Mouse (Mus musculus) heart, postnatal 0 days (tissue): ENCODE measurements around the gene Psmg3. TPM values are rescaled to one million over a fixed set of nuclear protein-coding genes. Genes with fewer than 3 reads are reported as not detected.

Source experiments
- ATAC-seq: fragments of 200-750 bp; cut with Nextera tagmentation; 2 replicates; pipeline ENCODE4 v1.8.0; 2017; ENCODE audit warnings: low read depth, moderate number of reproducible peaks, moderate library complexity; ENCODE audit not compliant: insufficient read depth
- DNase-seq: peaks from one replicate; pipeline ENCODE4 v3.0.0-alpha.2; 2016; ENCODE audit warnings: low spot score
- H3K27ac ChIP-seq: fragments of 300-500 bp; sonication (generic); 2 replicates; pipeline ENCODE4 v1.5.1; 2014; ENCODE audit warnings: low read depth, mild to moderate bottlenecking
- H3K27me3 ChIP-seq: fragments of 300-500 bp; sonication (generic); 2 replicates; pipeline ENCODE4 v1.6.1; 2014; ENCODE audit warnings: low read length, mixed read lengths; ENCODE audit not compliant: control insufficient read depth, insufficient read depth
- H3K36me3 ChIP-seq: fragments of 300-500 bp; sonication (generic); replicated peaks from 2 replicates; pipeline ENCODE4 v1.6.1; 2014; ENCODE audit warnings: low read length, mixed read lengths; ENCODE audit not compliant: control insufficient read depth, insufficient read depth
- H3K4me1 ChIP-seq: fragments of 300-500 bp; sonication (generic); 2 replicates; pipeline ENCODE4 v1.6.1; 2014; ENCODE audit warnings: antibody characterized with exemption; ENCODE audit not compliant: control insufficient read depth, insufficient read depth
- H3K4me2 ChIP-seq: fragments of 300-500 bp; sonication (generic); 2 replicates; pipeline ENCODE4 v1.6.1; 2014; ENCODE audit warnings: low read depth, mild to moderate bottlenecking, low read length, moderate library complexity
- H3K4me3 ChIP-seq: fragments of 300-500 bp; sonication (generic); 2 replicates; pipeline ENCODE4 v1.5.1; 2014; ENCODE audit warnings: low read depth, low read length
- H3K9ac ChIP-seq: fragments of 300-500 bp; sonication (generic); replicated peaks from 2 replicates; pipeline ENCODE4 v1.6.1; 2014; ENCODE audit warnings: low read depth, low read length, mixed read lengths
- H3K9me3 ChIP-seq: fragments of 300-500 bp; sonication (generic); replicated peaks from 2 replicates; pipeline ENCODE4 v1.6.1; 2016; ENCODE audit warnings: low read length; ENCODE audit not compliant: control insufficient read depth
- CTCF ChIP-seq: IDR thresholded peaks from 2 replicates; pipeline ENCODE4 v1.5.1; 2016; ENCODE audit warnings: antibody characterized with exemption, control low read depth, low read depth
- EP300 ChIP-seq: IDR thresholded peaks from 2 replicates; pipeline ENCODE4 v1.6.1; 2016; ENCODE audit warnings: antibody characterized with exemption, low read depth
- WGBS: fragments of 180-500 bp; shearing (Covaris S2); extraction: QIAGEN DNeasy Blood & Tissue Kit; methylation state at CpG from one replicate; pipeline ENCODE4 v1.1.7; 2014; 5-methylcytosine and 5-hydroxymethylcytosine counted together
- polyA plus RNA-seq: library from polyadenylated mRNA; unstranded; fragments of >200 nt; fragmentation: Nextera tagmentation; extraction: Ambion mirVana; gene quantifications from 2 replicates; pipeline ENCODE4 v1.2.1, GENCODE M21; 2015
- total RNA-seq: library from RNA; depleted of rRNA; stranded (reverse); fragments of >200 nt; gene quantifications from 2 replicates; pipeline ENCODE4 v1.2.3, GENCODE M21; 2014; ENCODE audit warnings: low replicate concordance

Gene Psmg3
- total and polyA plus RNA-seq, 2 experiments from 2014 or later, result 33.9 to 43.2 TPM

GRCm38 (mm10) chr5:139794938-139795337 lies 31.7 kb downstream of the Psmg3 start:
- ATAC-seq, result 0 out of 2 replicates have a peak, but pooled peaks have one; percentile 3
- whole genome bisulfite sequencing, result 18% methylated on average over 10 of the region's 10 CpGs
- H3K36me3 ChIP-seq, result peaks cover 10% of the 10 kb centered on the region
- H3K4me2 ChIP-seq, result peak overlapping the region; percentile 100; the same call in 1 of the 2 replicates
- no peak overlapping the region for H3K4me3 ChIP-seq
- peaks cover 63% of the 10 kb centered on the region for H3K4me1 ChIP-seq
- TF ChIP-seq EP300 (no peak), CTCF (no peak)
- H3K9me3 ChIP-seq, result no peaks in the 10 kb centered on the region
- no peak overlapping the region; the same call in none of the 2 replicates for H3K9ac ChIP-seq
- peak overlapping the region; percentile 97 for H3K27ac ChIP-seq
- no peaks in the 10 kb centered on the region for H3K27me3 ChIP-seq
- peak; percentile 60 for DNase-seq

DNA sequence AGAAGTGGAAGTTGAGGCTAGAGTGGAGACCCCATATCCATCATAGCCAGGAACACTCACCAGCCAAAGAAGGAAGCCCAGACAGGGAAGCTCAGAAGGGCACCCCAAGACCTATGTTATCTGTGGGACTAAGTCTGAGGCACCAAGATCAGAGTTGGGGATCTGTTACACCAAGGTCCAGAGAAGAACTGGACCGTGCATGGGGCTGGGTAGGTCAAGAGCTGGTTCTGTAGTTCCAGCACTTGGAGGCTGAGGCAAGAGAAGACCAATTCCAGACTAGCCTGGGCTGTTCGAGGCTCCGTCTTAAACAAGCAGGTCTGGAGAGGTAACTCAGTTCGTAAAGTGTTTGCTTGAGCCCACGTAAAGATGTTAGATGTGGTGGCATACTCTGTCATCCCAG lies 32.5 kb downstream of the Psmg3 start:
- no peaks in the 10 kb centered on the region for H3K9me3 ChIP-seq
- peaks cover 63% of the 10 kb centered on the region for H3K4me1 ChIP-seq
- H3K27ac ChIP-seq, result peak overlapping the region; percentile 97
- H3K4me3 ChIP-seq, result peak overlapping the region; percentile 87
- no peaks in the 10 kb centered on the region for H3K27me3 ChIP-seq
- DNase-seq, result no peak
- no peak for TF ChIP-seq CTCF
- no peak for TF ChIP-seq EP300
- peak overlapping the region; percentile 100 for H3K4me2 ChIP-seq
- H3K36me3 ChIP-seq, result peaks cover 2% of the 10 kb centered on the region
- H3K9ac ChIP-seq, result peak overlapping the region; percentile 88; the same call in 1 of the 2 replicates
- 76% methylated on average over 5 of the region's 5 CpGs for WGBS
- ATAC-seq, result no peak

- WGBS, result 11% methylated on average over 11 of the region's 11 CpGs
- ATAC-seq (no peak), DNase-seq (peak; percentile 83)
- Histone ChIP-seq H3K36me3 (no peaks in the 10 kb centered on the region; the same call in 1 of the 2 replicates), H3K27me3 (no peaks in the 10 kb centered on the region), H3K4me3 (peak overlapping the region; percentile 87), H3K9me3 (no peaks in the 10 kb centered on the region), H3K4me2 (peak overlapping the region; percentile 100), H3K4me1 (peaks cover 62% of the 10 kb centered on the region), H3K9ac (peak overlapping the region; percentile 88), H3K27ac (peak overlapping the region; percentile 97)
- TF ChIP-seq EP300, result no peak
Measured at GRCm38 (mm10) chr5:139793338-139794089, 33.2 kb downstream of the Psmg3 start.

DNA sequence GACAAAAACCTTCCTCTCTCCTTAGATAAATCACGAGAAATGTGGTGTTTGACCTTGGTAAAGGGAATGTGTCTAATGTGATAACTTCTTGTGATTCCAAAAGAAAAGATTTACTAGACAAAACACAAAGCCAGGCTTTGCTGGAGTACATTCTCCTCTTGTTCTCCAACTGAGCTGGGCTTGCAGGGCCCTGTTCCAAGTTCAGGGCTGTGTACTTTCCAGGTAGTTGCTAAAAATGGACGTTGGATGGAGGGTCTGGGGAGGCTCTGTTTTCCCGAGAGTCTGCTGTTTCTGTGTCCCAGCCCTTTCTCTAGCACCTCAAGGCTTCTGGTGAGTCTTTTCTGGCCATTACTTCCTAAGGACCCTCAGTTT lies 33.7 kb downstream of the Psmg3 start:
- peaks cover 56% of the 10 kb centered on the region for H3K4me1 ChIP-seq
- no peaks in the 10 kb centered on the region for H3K9me3 ChIP-seq
- TF ChIP-seq CTCF, result no peak
- no peak for TF ChIP-seq EP300
- H3K4me2 ChIP-seq, result peak overlapping the region; percentile 100
- H3K9ac ChIP-seq, result peak overlapping the region; percentile 88
- peak overlapping the region; percentile 87 for H3K4me3 ChIP-seq
- ATAC-seq (no peak), DNase-seq (no peak)
- H3K27me3 ChIP-seq, result no peaks in the 10 kb centered on the region
- H3K27ac ChIP-seq, result peak overlapping the region; percentile 97
- H3K36me3 ChIP-seq, result no peaks in the 10 kb centered on the region; the same call in 1 of the 2 replicates
- 3% methylated on average over 3 of the region's 3 CpGs for WGBS

- no peak for DNase-seq
- Histone ChIP-seq H3K9me3 (no peaks in the 10 kb centered on the region), H3K36me3 (no peaks in the 10 kb centered on the region; the same call in 1 of the 2 replicates), H3K27ac (peak overlapping the region; percentile 97), H3K4me2 (peak overlapping the region; percentile 100), H3K4me1 (peaks cover 49% of the 10 kb centered on the region), H3K27me3 (no peaks in the 10 kb centered on the region), H3K4me3 (peak overlapping the region; percentile 87), H3K9ac (peak overlapping the region; percentile 88)
- WGBS, result 2% methylated on average over 11 of the region's 11 CpGs
- TF ChIP-seq EP300 (no peak), CTCF (no peak)
- no peak for ATAC-seq
Measured at GRCm38 (mm10) chr5:139792159-139792775, 34.4 kb downstream of the Psmg3 start.
